Mouse (Mus musculus) retina, postnatal 7 days (tissue): ENCODE data around the gene Dppa1.
A peak's percentile ranks its signal among the peaks of the same experiment; 100 is the strongest.
"Not testable (repeated sequence)": the region's sequence is repeated elsewhere in the genome, so short reads cannot be mapped to it uniquely, and the experiment has no call there.

ENCODE experiments used
- DNase-seq: peaks from one replicate; pipeline ENCODE4 v3.0.0-alpha.2; 2012; ENCODE audit warnings: low read depth, low spot score

Gene Dppa1

GRCm38 (mm10) chr11:46629211-46629795, at the start of gene Dppa1:
Gene Dppa1 (minus strand): TSS chr11:46629261.
- DNase-seq: no peak

GRCm38 (mm10) chr11:46667938-46668337, 38.9 kb upstream of the Dppa1 start:
- DNase-seq: no peak

- no peak for DNase-seq
These were observed 38.0 kb upstream of the Dppa1 start for GRCm38 (mm10) chr11:46667105-46667504.

GRCm38 (mm10) chr11:46665599-46666522, 36.8 kb upstream of the Dppa1 start:
- DNase-seq: peak; percentile 9

- no peak for DNase-seq
These were observed 34.2 kb upstream of the Dppa1 start for GRCm38 (mm10) chr11:46663215-46663614.

- no peak for DNase-seq
These were observed 23.4 kb upstream of the Dppa1 start for GRCm38 (mm10) chr11:46652476-46652875.

- not testable (repeated sequence) for DNase-seq
These were observed 20.6 kb upstream of the Dppa1 start for GRCm38 (mm10) chr11:46649655-46650054.

GRCm38 (mm10) chr11:46644824-46645223, 15.8 kb upstream of the Dppa1 start:
- DNase-seq: no peak

- DNase-seq: no peak
These were observed 7.5 kb upstream of the Dppa1 start for GRCm38 (mm10) chr11:46636568-46636967.

- not testable (repeated sequence) for DNase-seq
These were observed 6.5 kb upstream of the Dppa1 start for GRCm38 (mm10) chr11:46635516-46635915.

- DNase-seq: no peak
These were observed 2.6 kb upstream of the Dppa1 start for GRCm38 (mm10) chr11:46631635-46632034.

- DNase-seq: no peak
These were observed 8.5 kb downstream of the Dppa1 start for GRCm38 (mm10) chr11:46620414-46621168.

GRCm38 (mm10) chr11:46619929-46620328, 9.1 kb downstream of the Dppa1 start:
- DNase-seq: no peak

- no peak for DNase-seq
These were observed 36.6 kb downstream of the Dppa1 start for GRCm38 (mm10) chr11:46592416-46592815.

- DNase-seq: no peak
These were observed 46.3 kb downstream of the Dppa1 start for GRCm38 (mm10) chr11:46582741-46583140.

- no peak for DNase-seq
These were observed 48.6 kb downstream of the Dppa1 start for GRCm38 (mm10) chr11:46580428-46580827.

- DNase-seq: no peak
These were observed 50.2 kb downstream of the Dppa1 start for GRCm38 (mm10) chr11:46578771-46579281.

- no peak for DNase-seq
These were observed 57.7 kb downstream of the Dppa1 start, which contains the start of gene BC053393 for GRCm38 (mm10) chr11:46571327-46571726. Gene BC053393 (plus strand): TSS chr11:46571536.

- DNase-seq: no peak
These were observed 60.0 kb downstream of the Dppa1 start for GRCm38 (mm10) chr11:46569107-46569506.

- no peak for DNase-seq
These were observed 63.1 kb downstream of the Dppa1 start for GRCm38 (mm10) chr11:46565967-46566366.

GRCm38 (mm10) chr11:46564671-46565070, 64.4 kb downstream of the Dppa1 start:
- no peak for DNase-seq

GRCm38 (mm10) chr11:46561096-46561495, 68.0 kb downstream of the Dppa1 start:
- DNase-seq: no peak
